Mouse (Mus musculus): ENCODE results near the gene Armc2.

GRCm38 (mm10) chr10:41990896-41991295 lies 27.3 kb downstream of the Armc2 start:
- TF ChIP-seq CTCF (IDR thresholded peaks at IDR 0.05) (no peak), EP300 (IDR thresholded peaks at IDR 0.05) (no peak)

All from lung, postnatal 0 days (tissue).